Mouse (Mus musculus) kidney, postnatal 0 days (tissue): Measurements from ENCODE around the gene Prmt1. TPM values are rescaled to one million over a fixed set of nuclear protein-coding genes. Genes with fewer than 3 reads are reported as not detected.

Experiments used
- ATAC-seq: fragments of 200-750 bp; cut with Nextera tagmentation; replicated peaks from 2 replicates; pipeline ENCODE4 v1.8.0; 2017; ENCODE audit warnings: low read depth, moderate number of reproducible peaks, moderate TSS enrichment, moderate library complexity; ENCODE audit not compliant: low FRiP score
- DNase-seq: peaks from one replicate; pipeline ENCODE4 v3.0.0-alpha.2; 2016; ENCODE audit warnings: low spot score
- H3K27ac ChIP-seq: fragments of 300-500 bp; sonication (generic); 2 replicates; pipeline ENCODE4 v1.5.1; 2014; ENCODE audit warnings: mild to moderate bottlenecking
- H3K27me3 ChIP-seq: fragments of 300-500 bp; sonication (generic); 2 replicates; pipeline ENCODE4 v1.6.1; 2014; ENCODE audit warnings: low read length, mixed read lengths; ENCODE audit not compliant: insufficient read depth
- H3K36me3 ChIP-seq: fragments of 300-500 bp; sonication (generic); 2 replicates; pipeline ENCODE4 v1.6.1; 2014; ENCODE audit warnings: low read length, mixed read lengths; ENCODE audit not compliant: insufficient read depth
- H3K4me1 ChIP-seq: fragments of 300-500 bp; sonication (generic); replicated peaks from 2 replicates; pipeline ENCODE4 v1.6.1; 2014; ENCODE audit warnings: antibody characterized with exemption, low read length, mixed read lengths; ENCODE audit not compliant: insufficient read depth
- H3K4me2 ChIP-seq: fragments of 300-500 bp; sonication (generic); 2 replicates; pipeline ENCODE4 v1.6.1; 2014; ENCODE audit warnings: mild to moderate bottlenecking, low read length, moderate library complexity, mixed read lengths
- H3K4me3 ChIP-seq: fragments of 300-500 bp; sonication (generic); replicated peaks from 2 replicates; pipeline ENCODE4 v1.5.1; 2014; ENCODE audit warnings: low read depth, low read length
- H3K9ac ChIP-seq: fragments of 300-500 bp; sonication (generic); 2 replicates; pipeline ENCODE4 v1.6.1; 2014; ENCODE audit warnings: low read depth, low read length
- H3K9me3 ChIP-seq: fragments of 300-500 bp; sonication (generic); replicated peaks from 2 replicates; pipeline ENCODE4 v1.6.1; 2016; ENCODE audit warnings: low read length, inconsistent platforms, mixed read lengths
- CTCF ChIP-seq: IDR thresholded peaks from 2 replicates; pipeline ENCODE4 v1.5.1; 2016; ENCODE audit warnings: antibody characterized with exemption, low read depth, mild to moderate bottlenecking, moderate library complexity
- WGBS: fragments of 180-500 bp; shearing (Covaris S2); extraction: QIAGEN DNeasy Blood & Tissue Kit; methylation state at CpG from one replicate; pipeline ENCODE4 v1.1.7; 2014; 5-methylcytosine and 5-hydroxymethylcytosine counted together
- polyA plus RNA-seq: library from polyadenylated mRNA; unstranded; fragments of >200 nt; fragmentation: Nextera tagmentation; extraction: Ambion mirVana; gene quantifications from 2 replicates; pipeline ENCODE4 v1.2.1, GENCODE M21; 2015

The Prmt1 gene
- polyA plus RNA-seq, 1 experiment from 2014 or later: 414 TPM

DNA sequence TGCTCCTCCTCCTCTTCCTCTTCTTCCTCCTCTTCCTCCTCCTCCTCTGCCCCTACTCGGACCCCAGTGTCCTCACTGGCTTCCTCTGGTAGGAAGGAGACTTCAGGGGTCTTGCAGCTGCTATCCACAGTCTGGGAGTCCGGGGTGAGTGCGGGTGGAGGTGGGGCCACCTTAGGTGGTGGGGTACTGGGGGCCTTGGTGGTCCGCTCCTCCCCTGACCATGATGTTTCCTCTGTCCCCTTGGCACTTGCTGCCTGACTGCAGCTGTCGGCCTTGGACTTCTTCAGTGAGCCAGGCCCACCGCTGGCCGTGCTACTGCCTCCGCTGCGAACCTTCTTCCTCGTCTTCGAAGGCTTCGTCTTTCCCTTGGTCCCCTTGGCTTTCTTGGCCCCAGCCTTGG lies 20.1 kb upstream of the Prmt1 start:
- ATAC-seq (no peak), DNase-seq (no peak)
- no peaks in the 10 kb centered on the region for H3K27me3 ChIP-seq
- peaks cover 86% of the 10 kb centered on the region for H3K36me3 ChIP-seq
- H3K4me2 ChIP-seq: no peak overlapping the region
- TF ChIP-seq CTCF: no peak
- no peak overlapping the region for H3K4me3 ChIP-seq
- H3K9me3 ChIP-seq: no peaks in the 10 kb centered on the region
- H3K4me1 ChIP-seq: 0 out of 2 replicates have a peak, but pooled peaks cover 3% of the 10 kb centered on the region
- H3K27ac ChIP-seq: no peak overlapping the region
- no peak overlapping the region for H3K9ac ChIP-seq
- WGBS: 95% methylated on average over 12 of the region's 12 CpGs

DNA sequence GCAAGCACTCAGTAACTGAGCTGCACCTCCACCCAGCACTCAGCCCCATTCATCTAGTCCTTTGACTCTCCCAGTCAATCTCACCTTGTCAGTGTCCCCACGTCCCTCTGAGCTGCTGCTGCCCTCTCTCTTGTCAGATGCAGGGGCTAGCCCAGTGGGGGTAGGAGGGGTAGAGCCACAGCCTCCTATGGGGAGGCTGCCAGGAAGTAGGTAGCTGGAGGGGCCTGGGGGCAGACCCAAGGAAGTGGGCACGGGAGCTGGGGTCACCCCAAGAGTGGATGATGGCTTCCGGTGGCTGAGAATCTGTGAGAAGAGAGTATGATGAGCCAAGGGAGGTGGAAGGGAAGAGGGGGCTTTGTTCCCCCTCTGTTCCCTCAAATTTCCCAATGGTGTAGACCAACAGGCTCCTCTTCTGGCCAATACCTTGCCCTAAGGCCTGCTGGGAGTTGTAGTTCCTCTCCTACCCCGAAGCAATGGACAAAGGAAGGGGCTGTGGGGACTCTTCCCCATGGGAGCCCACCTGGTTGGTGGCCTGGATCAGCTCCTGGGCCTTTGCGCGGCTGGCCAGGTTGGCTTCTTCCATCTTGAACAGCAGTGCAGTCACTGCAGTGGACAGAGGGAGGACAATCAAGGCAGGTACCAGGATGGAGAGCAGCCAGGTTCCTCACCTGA lies 19.1 kb upstream of the Prmt1 start:
- no peak overlapping the region for H3K9ac ChIP-seq
- TF ChIP-seq CTCF: no peak
- H3K27ac ChIP-seq: no peak overlapping the region
- H3K4me3 ChIP-seq: no peak overlapping the region
- DNase-seq: no peak
- H3K27me3 ChIP-seq: no peaks in the 10 kb centered on the region
- 0 out of 2 replicates have a peak, but pooled peaks cover 3% of the 10 kb centered on the region for H3K4me1 ChIP-seq
- peaks cover 88% of the 10 kb centered on the region for H3K36me3 ChIP-seq
- no peak for ATAC-seq
- 89% methylated on average over 6 of the region's 6 CpGs for WGBS
- no peaks in the 10 kb centered on the region for H3K9me3 ChIP-seq
- no peak overlapping the region for H3K4me2 ChIP-seq

GRCm38 (mm10) chr7:45004546-45004945 lies 18.2 kb upstream of the Prmt1 start:
- no peak for TF ChIP-seq CTCF
- Histone ChIP-seq H3K9ac (no peak overlapping the region), H3K36me3 (peaks cover 88% of the 10 kb centered on the region), H3K9me3 (no peaks in the 10 kb centered on the region), H3K4me2 (no peak overlapping the region), H3K27ac (no peak overlapping the region), H3K4me3 (no peak overlapping the region), H3K27me3 (no peaks in the 10 kb centered on the region), H3K4me1 (peaks cover 8% of the 10 kb centered on the region; the same call in 1 of the 2 replicates)
- 47% methylated on average over 3 of the region's 3 CpGs for WGBS
- peak; percentile 55 for DNase-seq
- ATAC-seq: no peak

DNA sequence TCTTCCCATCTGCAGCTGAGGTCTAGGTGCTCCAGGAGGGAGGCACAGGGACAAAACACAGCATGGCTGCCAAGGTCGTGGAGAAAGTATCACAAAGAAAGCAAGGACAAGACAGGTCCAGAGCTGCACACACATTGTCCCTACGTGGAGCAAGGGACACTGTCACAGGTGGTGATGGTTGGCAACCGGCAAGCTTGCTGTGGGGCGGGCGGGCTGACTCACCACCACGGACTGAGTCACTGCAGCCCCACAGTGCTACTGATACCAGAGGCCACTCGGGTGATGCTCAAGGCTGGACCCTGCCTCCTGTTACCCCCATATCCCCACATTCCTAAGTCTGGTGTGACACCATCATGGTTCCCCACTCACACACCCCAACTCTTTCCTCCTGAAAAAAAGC lies 16.1 kb upstream of the Prmt1 start:
- no peak for TF ChIP-seq CTCF
- Histone ChIP-seq H3K4me2 (no peak overlapping the region), H3K4me3 (no peak overlapping the region), H3K9me3 (no peaks in the 10 kb centered on the region), H3K27me3 (no peaks in the 10 kb centered on the region), H3K9ac (no peak overlapping the region), H3K27ac (no peak overlapping the region), H3K4me1 (peaks cover 12% of the 10 kb centered on the region), H3K36me3 (peaks cover 67% of the 10 kb centered on the region)
- no peak for ATAC-seq
- 85% methylated on average over 7 of the region's 7 CpGs for WGBS
- no peak for DNase-seq

DNA sequence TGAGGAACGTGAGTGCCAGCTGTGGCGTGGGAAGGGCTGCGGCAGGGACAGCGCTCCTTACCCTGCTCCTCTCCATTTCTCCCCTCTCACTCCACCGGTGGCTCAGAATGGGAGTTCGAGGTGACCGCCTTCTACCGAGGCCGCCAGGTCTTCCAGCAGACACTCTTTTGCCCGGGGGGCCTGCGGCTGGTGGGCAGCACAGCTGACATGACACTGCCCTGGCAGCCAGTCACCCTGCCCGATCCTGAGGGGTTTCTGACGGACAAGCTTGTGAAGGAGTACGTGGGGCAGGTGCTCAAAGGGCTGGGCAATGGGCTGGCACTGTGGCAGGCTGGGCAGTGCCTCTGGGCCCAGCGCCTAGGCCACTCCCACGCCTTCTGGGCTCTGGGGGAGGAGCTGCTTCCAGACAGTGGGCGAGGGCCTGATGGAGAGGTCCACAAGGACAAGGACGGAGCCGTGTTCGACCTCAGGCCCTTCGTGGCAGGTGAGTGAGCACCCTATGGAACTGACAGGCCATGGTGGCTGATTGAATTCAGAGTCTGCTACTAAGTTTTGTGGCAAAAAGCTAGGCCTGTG lies 14.3 kb upstream of the Prmt1 start:
- 0 out of 2 replicates have a peak overlapping the region, but pooled peaks have one; percentile 1 for H3K4me2 ChIP-seq
- DNase-seq (no peak), ATAC-seq (no peak)
- no peak overlapping the region for H3K9ac ChIP-seq
- H3K4me3 ChIP-seq: no peak overlapping the region
- 69% methylated on average over 21 of the region's 21 CpGs for WGBS
- TF ChIP-seq CTCF: no peak
- H3K27ac ChIP-seq: 0 out of 2 replicates have a peak overlapping the region, but pooled peaks have one; percentile 25
- no peaks in the 10 kb centered on the region for H3K27me3 ChIP-seq
- no peaks in the 10 kb centered on the region for H3K9me3 ChIP-seq
- H3K36me3 ChIP-seq: peaks cover 50% of the 10 kb centered on the region
- peaks cover 18% of the 10 kb centered on the region for H3K4me1 ChIP-seq

- peak overlapping the region; percentile 46; the same call in 1 of the 2 replicates for H3K9ac ChIP-seq
- 37% methylated on average over 11 of the region's 11 CpGs for WGBS
Measured at GRCm38 (mm10) chr7:44999753-45000152, 13.4 kb upstream of the Prmt1 start.

More at GRCm38 (mm10) chr7:44999753-45000152, 13.4 kb upstream of the Prmt1 start:
- H3K4me2 ChIP-seq: peak overlapping the region; percentile 87; the same call in 1 of the 2 replicates
- ATAC-seq (no peak), DNase-seq (peak; percentile 39)
- H3K4me1 ChIP-seq: peaks cover 18% of the 10 kb centered on the region
- TF ChIP-seq CTCF: no peak
- peaks cover 48% of the 10 kb centered on the region for H3K36me3 ChIP-seq
- no peaks in the 10 kb centered on the region for H3K27me3 ChIP-seq
- peak overlapping the region; percentile 11 for H3K27ac ChIP-seq
- H3K4me3 ChIP-seq: no peak overlapping the region
- H3K9me3 ChIP-seq: no peaks in the 10 kb centered on the region
